Mouse (Mus musculus): ENCODE measurements around the gene Myom3. TPM values are rescaled to one million over a fixed set of nuclear protein-coding genes. Genes with fewer than 3 reads are reported as not detected.

Gene Myom3
- 0.09 and 2.8 TPM in 2 replicates for polyA plus RNA-seq (2012; rRNA removed)

GRCm38 (mm10) chr4:135759356-135759976 is at the start of gene Myom3:
Myom3 (plus strand) TSS chr4:135759715.

GRCm38 (mm10) chr4:135727817-135728216 is 31.7 kb upstream of the Myom3 start, which contains the start of gene Il22ra1:
Il22ra1 (plus strand) TSS chr4:135728172.

GRCm38 (mm10) chr4:135855536-135856222 is 96.2 kb downstream of the Myom3 start, which contains the start of gene Srsf10:
Srsf10 (plus strand) TSS chr4:135855747.

Other genes starting within 250 kb of the Myom3 start
- gene Grhl3, start 186.1 kb upstream of the Myom3 start, polyA plus RNA-seq (2012; rRNA removed), result 0.66 and 2.8 TPM in 2 replicates
- 0.37 and 1.0 TPM in 2 replicates for gene Ifnlr1, start 73.4 kb upstream of the Myom3 start, polyA plus RNA-seq (2012; rRNA removed)
- gene Il22ra1, start 31.5 kb upstream of the Myom3 start, polyA plus RNA-seq (2012; rRNA removed), result 0.07 and 0.21 TPM in 2 replicates
- 130 and 148 TPM in 2 replicates for gene Srsf10, start 96.0 kb downstream of the Myom3 start, polyA plus RNA-seq (2012; rRNA removed)
- gene Pnrc2, start 114.1 kb downstream of the Myom3 start, polyA plus RNA-seq (2012; rRNA removed), result 93.9 and 98.5 TPM in 2 replicates
- gene Cnr2, start 135.7 kb downstream of the Myom3 start, polyA plus RNA-seq (2012; rRNA removed), result 0.09 and 0.19 TPM in 2 replicates
- 39.6 and 43.6 TPM in 2 replicates for gene Fuca1, start 161.0 kb downstream of the Myom3 start, polyA plus RNA-seq (2012; rRNA removed)
- 50.2 and 56.2 TPM in 2 replicates for gene Hmgcl, start 186.7 kb downstream of the Myom3 start, polyA plus RNA-seq (2012; rRNA removed)
- 41.8 and 55.7 TPM in 2 replicates for gene Gale, start 204.0 kb downstream of the Myom3 start, polyA plus RNA-seq (2012; rRNA removed)
- gene Lypla2, start 212.9 kb downstream of the Myom3 start, polyA plus RNA-seq (2012; rRNA removed), result 170 and 172 TPM in 2 replicates
- 49.7 and 50.1 TPM in 2 replicates for gene Pithd1, start 227.5 kb downstream of the Myom3 start, polyA plus RNA-seq (2012; rRNA removed)